ENCODE assay signal across 26 mouse cellular contexts in genomic region chr9:24410439-24410838, GRCm38 (mm10).
DNase-seq lines count a peak whose midpoint lies in the region; ATAC-seq and TF ChIP-seq lines count a peak whose summit lies in the region.
"Had no signal": no experiment of that assay in that cellular context is flagged by ENCODE, and none has a peak within 500 bp of the region (broad histone marks: within the 10 kb centered on the region; RNA-seq: fewer than 3 reads in every experiment).

No protein-coding gene starts in this region.

- TF ChIP-seq CTCF in liver, embryonic 14.5 days (IDR thresholded peaks at IDR 0.05; ENCODE audit: low read depth): no peak

- 0 out of 2 replicates have a peak, but pooled peaks cover 6% of the 10 kb centered on the region for H3K4me1 ChIP-seq in heart, embryonic 10.5 days
- peaks cover 9% of the 10 kb centered on the region; the same call in 1 of the 2 replicates for H3K4me1 ChIP-seq in liver, embryonic 12.5 days
- H3K4me1 ChIP-seq in liver, embryonic 14.5 days (replicated peaks; ENCODE audit: control insufficient read depth in 2 of 2, insufficient read depth in 2 of 2, low read length in 1 of 2): peaks cover 0 to 2% of the 10 kb centered on the region in 2 experiments; a peak in 1 of 4 replicates
- no peaks in the 10 kb centered on the region for H3K4me1 ChIP-seq in limb, embryonic 10.5 days
- H3K4me1 ChIP-seq: forebrain, embryonic 10.5 days; hindbrain, embryonic 15.5 days had no signal

- peak; percentile 71 for ATAC-seq in liver, embryonic 12.5 days
- ATAC-seq in liver, embryonic 14.5 days (ENCODE audit: insufficient read depth): peak; percentile 62; the same call in 1 of the 2 replicates
- ATAC-seq in megakaryocyte progenitor cell, adult 5-6 weeks (replicated peaks; ENCODE audit: poor library complexity): peak; percentile 58
- ATAC-seq: CD4-positive, CD25-positive, alpha-beta regulatory T cell, adult 4 months had no signal

- TF ChIP-seq EP300 in liver, embryonic 14.5 days (IDR thresholded peaks at IDR 0.05; ENCODE audit: low read depth): no peak

- 81% methylated on average over 1 of the region's 1 CpGs for WGBS in heart, embryonic 10.5 days
- WGBS in liver, embryonic 12.5 days (ENCODE audit: insufficient replicate concordance): 31% methylated on average over 1 of the region's 1 CpGs
- 42% methylated on average over 1 of the region's 1 CpGs for WGBS in liver, embryonic 14.5 days (ENCODE audit: insufficient replicate concordance)
- WGBS in limb, embryonic 10.5 days: 93% methylated on average over 1 of the region's 1 CpGs

- DNase-seq in heart, embryonic 10.5 days (ENCODE audit: low spot score): peak; percentile 58
- DNase-seq in heart, postnatal 10 days: no peak
- DNase-seq in liver, embryonic 14.5 days (ENCODE audit: low read depth in 3 of 3, low spot score in 3 of 3): no peak
- no peak for DNase-seq in adrenal gland, postnatal 25 days
- DNase-seq in limb, embryonic 10.5 days (ENCODE audit: low spot score): no peak
- no peak for DNase-seq in natural killer cell, adult 2 months (ENCODE audit: low spot score in 2 of 2)
- DNase-seq: adrenal gland, adult 2 months; adrenal gland, postnatal 14 days; cerebellum, adult 11-12 months; cerebellum, adult 8-10 months; cerebellum, postnatal 10 days; cerebellum, postnatal 36 days; embryo, embryonic 11 days; forebrain, postnatal 0 days; gastrocnemius, adult 2 months; gastrocnemius, postnatal 14 days; heart, adult 11 months; heart, postnatal 14 days; heart, postnatal 4 days had no signal

- no peaks in the 10 kb centered on the region for H3K9me3 ChIP-seq in heart, embryonic 10.5 days
- H3K9me3 ChIP-seq in liver, embryonic 12.5 days (replicated peaks): no peaks in the 10 kb centered on the region
- H3K9me3 ChIP-seq in liver, embryonic 14.5 days (ENCODE audit: control insufficient read depth, low read length): no peaks in the 10 kb centered on the region
- no peaks in the 10 kb centered on the region for H3K9me3 ChIP-seq in limb, embryonic 10.5 days (replicated peaks)
- H3K9me3 ChIP-seq: forebrain, embryonic 10.5 days; heart, embryonic 12.5 days; heart, embryonic 15.5 days; hindbrain, embryonic 15.5 days had no signal

- H3K27ac ChIP-seq in heart, embryonic 10.5 days: no peak overlapping the region
- no peak overlapping the region for H3K27ac ChIP-seq in liver, embryonic 12.5 days
- no peak overlapping the region for H3K27ac ChIP-seq in liver, embryonic 14.5 days
- H3K27ac ChIP-seq in limb, embryonic 10.5 days: no peak overlapping the region
- H3K27ac ChIP-seq: forebrain, embryonic 10.5 days; gastrocnemius, adult 2 months; heart, embryonic 15.5 days; hindbrain, embryonic 15.5 days had no signal

- no peak overlapping the region for H3K4me2 ChIP-seq in liver, embryonic 12.5 days
- no peak overlapping the region for H3K4me2 ChIP-seq in liver, embryonic 14.5 days (ENCODE audit: low read depth)
- H3K4me2 ChIP-seq: heart, embryonic 12.5 days; heart, embryonic 15.5 days; hindbrain, embryonic 15.5 days had no signal

- H3K27me3 ChIP-seq in heart, embryonic 10.5 days (ENCODE audit: insufficient read depth, poor library complexity, severe bottlenecking): no peaks in the 10 kb centered on the region
- no peaks in the 10 kb centered on the region for H3K27me3 ChIP-seq in liver, embryonic 12.5 days (replicated peaks)
- H3K27me3 ChIP-seq in liver, embryonic 14.5 days (ENCODE audit: control insufficient read depth, insufficient read depth, low read length): no peaks in the 10 kb centered on the region
- H3K27me3 ChIP-seq in limb, embryonic 10.5 days (ENCODE audit: low read depth, poor library complexity, severe bottlenecking): no peaks in the 10 kb centered on the region
- H3K27me3 ChIP-seq: heart, embryonic 12.5 days; heart, embryonic 15.5 days; hindbrain, embryonic 15.5 days had no signal

- no peak overlapping the region for H3K9ac ChIP-seq in liver, embryonic 12.5 days
- no peak overlapping the region for H3K9ac ChIP-seq in liver, embryonic 14.5 days (replicated peaks)
- H3K9ac ChIP-seq: forebrain, postnatal 0 days; heart, embryonic 12.5 days; heart, embryonic 15.5 days; hindbrain, embryonic 15.5 days had no signal

- H3K4me3 ChIP-seq in heart, embryonic 10.5 days: no peak overlapping the region
- no peak overlapping the region for H3K4me3 ChIP-seq in liver, embryonic 12.5 days
- H3K4me3 ChIP-seq in liver, embryonic 14.5 days (ENCODE audit: insufficient read depth in 1 of 2, low read depth in 2 of 2, low read length in 2 of 2): no peak overlapping the region
- no peak overlapping the region for H3K4me3 ChIP-seq in limb, embryonic 10.5 days
- H3K4me3 ChIP-seq: forebrain, embryonic 10.5 days; gastrocnemius, adult 2 months; heart, embryonic 12.5 days; heart, embryonic 15.5 days; hindbrain, embryonic 15.5 days had no signal

- intact Hi-C loops in heart, postnatal 10 days (cut with DNase I): no loop called here

- peaks cover 5% of the 10 kb centered on the region; the same call in 1 of the 2 replicates for H3K36me3 ChIP-seq in heart, embryonic 10.5 days
- peaks cover 39% of the 10 kb centered on the region for H3K36me3 ChIP-seq in liver, embryonic 12.5 days
- peaks cover 14% of the 10 kb centered on the region for H3K36me3 ChIP-seq in liver, embryonic 14.5 days (replicated peaks; ENCODE audit: control insufficient read depth, insufficient read depth, low read depth)
- 0 out of 2 replicates have a peak, but pooled peaks cover 6% of the 10 kb centered on the region for H3K36me3 ChIP-seq in limb, embryonic 10.5 days
- H3K36me3 ChIP-seq: hindbrain, embryonic 15.5 days had no signal
